Mouse (Mus musculus) granulocyte monocyte progenitor cell, adult 5-6 weeks (primary cell): ENCODE results near the gene Rars. TPM values are rescaled to one million over a fixed set of nuclear protein-coding genes. Genes with fewer than 3 reads are reported as not detected.
A peak's percentile ranks its signal among the peaks of the same experiment; 100 is the strongest.

ENCODE experiments used
- ATAC-seq: replicated peaks from 2 replicates; pipeline ENCODE4 v1.8.0; 2016; ENCODE audit warnings: mild to moderate bottlenecking, moderate TSS enrichment, inconsistent platforms; ENCODE audit not compliant: poor library complexity, severe bottlenecking
- total RNA-seq, 2 experiments: library from RNA; stranded (forward) in 1 of 2; stranded (reverse) in 1 of 2; fragments of 200-712, 200-1000 nt in 1 of 2; fragments of >200 nt in 1 of 2; fragmentation: Nextera tagmentation in 1 of 2; gene quantifications; 2 replicates each; pipeline ENCODE4 v1.2.3; 2014 to 2017

The Rars gene
- total RNA-seq, 2 experiments from 2014 or later: 120 to 133 TPM

- no peak for ATAC-seq
Measured at GRCm38 (mm10) chr11:35775606-35776005, 58.7 kb downstream of the Rars start.

GRCm38 (mm10) chr11:35770741-35771504 lies 63.4 kb downstream of the Rars start:
- no peak for ATAC-seq

- ATAC-seq: peak; percentile 60
Measured at GRCm38 (mm10) chr11:35769746-35770437, 64.4 kb downstream of the Rars start.

GRCm38 (mm10) chr11:35769188-35769745 lies 65.0 kb downstream of the Rars start, which contains the start of gene Pank3:
Pank3 (plus strand) TSS chr11:35769484.
- peak; percentile 97 for ATAC-seq

GRCm38 (mm10) chr11:35766845-35767244 lies 67.5 kb downstream of the Rars start:
- ATAC-seq: no peak

GRCm38 (mm10) chr11:35760627-35761003 lies 73.7 kb downstream of the Rars start:
- ATAC-seq: no peak

GRCm38 (mm10) chr11:35760001-35760626 lies 74.2 kb downstream of the Rars start:
- ATAC-seq: no peak

Other genes with a start within 250 kb of the Rars start
- gene Pank3, start 65.0 kb downstream of the Rars start, total RNA-seq (2014; fragmentation: Nextera tagmentation): 16.6 and 18.1 TPM in 2 replicates
- 23.3 and 30.1 TPM in 2 replicates for gene Pank3, start 65.0 kb downstream of the Rars start, total RNA-seq (2017)
- gene Fbll1, start 35.6 kb downstream of the Rars start, total RNA-seq (2014; fragmentation: Nextera tagmentation): not detected in 2 replicates
- not detected in 2 replicates for gene Fbll1, start 35.6 kb downstream of the Rars start, total RNA-seq (2017)
- gene Wwc1, start 146.0 kb upstream of the Rars start, total RNA-seq (2014; fragmentation: Nextera tagmentation): not detected in 2 replicates
- not detected in 2 replicates for gene Wwc1, start 146.0 kb upstream of the Rars start, total RNA-seq (2017)